19 mouse cellular contexts compared by ENCODE assay signal in the genomic region with DNA sequence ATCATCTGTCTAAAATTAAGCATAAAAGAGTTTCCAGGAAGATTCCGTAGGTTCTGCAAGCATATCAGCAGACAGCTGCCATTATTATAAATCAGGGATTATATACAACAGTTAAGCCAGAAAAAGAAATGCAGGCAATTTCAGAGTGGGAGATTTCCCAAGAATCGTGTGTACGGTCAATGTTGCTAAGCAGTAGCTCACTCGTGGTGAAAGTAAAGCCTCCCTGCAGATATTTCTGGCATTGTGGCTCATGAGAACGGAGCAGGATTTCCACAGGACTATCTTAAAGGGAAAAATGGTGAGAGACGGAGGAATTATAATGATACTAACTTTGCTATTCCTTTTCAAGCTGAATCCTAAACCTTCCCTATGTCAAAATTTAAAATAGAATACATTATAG.
"Had no signal": no experiment of that assay in that cellular context is flagged by ENCODE, and none has a peak within 500 bp of the region (broad histone marks: within the 10 kb centered on the region; RNA-seq: fewer than 3 reads in every experiment).

No protein-coding gene starts in this region.

- H3K27me3 ChIP-seq: limb, embryonic 12.5 days; limb, embryonic 15.5 days; midbrain, embryonic 12.5 days; neural tube, embryonic 12.5 days had no signal

- H3K4me3 ChIP-seq: layer of hippocampus, adult 2 months; limb, embryonic 12.5 days; limb, embryonic 15.5 days; midbrain, embryonic 12.5 days; neural tube, embryonic 12.5 days had no signal

- H3K27ac ChIP-seq: kidney, postnatal 0 days; layer of hippocampus, adult 2 months; limb, embryonic 12.5 days; limb, embryonic 15.5 days; liver, embryonic 14.5 days; macrophage; midbrain, embryonic 12.5 days; neural tube, embryonic 12.5 days had no signal

- DNase-seq: kidney, adult 2 months; kidney, postnatal 25 days; layer of hippocampus, adult 9-11 months; liver, postnatal 0 days; lung, embryonic 14.5 days; thymus, adult 2 months; thymus, postnatal 14 days; thymus, postnatal 4 days had no signal

- H3K4me1 ChIP-seq: limb, embryonic 12.5 days; limb, embryonic 15.5 days had no signal

- H3K4me2 ChIP-seq: limb, embryonic 12.5 days; limb, embryonic 15.5 days; liver, embryonic 11.5 days; lung, embryonic 14.5 days; midbrain, embryonic 12.5 days; neural tube, embryonic 12.5 days had no signal

- H3K9me3 ChIP-seq: limb, embryonic 12.5 days; limb, embryonic 15.5 days; midbrain, embryonic 12.5 days; neural tube, embryonic 12.5 days had no signal

- H3K36me3 ChIP-seq: limb, embryonic 15.5 days; midbrain, embryonic 12.5 days; neural tube, embryonic 12.5 days had no signal

- H3K9ac ChIP-seq: limb, embryonic 12.5 days; limb, embryonic 15.5 days; liver, embryonic 14.5 days; liver, postnatal 0 days; lung, embryonic 14.5 days; midbrain, embryonic 12.5 days; neural tube, embryonic 12.5 days had no signal

- ATAC-seq: liver, postnatal 0 days; lung, postnatal 0 days; midbrain, embryonic 16.5 days had no signal
